Mouse (Mus musculus) left cerebral cortex, adult 18-20 months (tissue): ENCODE data around the gene Zbtb8a. TPM values are rescaled to one million over a fixed set of nuclear protein-coding genes. Genes with fewer than 3 reads are reported as not detected.
"Not testable (repeated sequence)": the region's sequence is repeated elsewhere in the genome, so short reads cannot be mapped to it uniquely, and the experiment has no call there.

ENCODE experiments used
- DNase-seq, 2 experiments: peaks; one replicate each; pipeline ENCODE4 v3.0.0; 2021 to 2022; ENCODE audit warnings: low spot score in 2 of 2, mixed read lengths in 1 of 2
- total RNA-seq, 2 experiments: library from RNA; stranded (reverse); gene quantifications; 2 replicates each; pipeline ENCODE4 v1.2.3; 2021

The Zbtb8a gene
- total RNA-seq, 2 experiments from 2014 or later, result 4.8 to 5.0 TPM

- no peak for DNase-seq
Measured at GRCm38 (mm10) chr4:129379805-129380204, 1.9 kb upstream of the Zbtb8a start.

DNA sequence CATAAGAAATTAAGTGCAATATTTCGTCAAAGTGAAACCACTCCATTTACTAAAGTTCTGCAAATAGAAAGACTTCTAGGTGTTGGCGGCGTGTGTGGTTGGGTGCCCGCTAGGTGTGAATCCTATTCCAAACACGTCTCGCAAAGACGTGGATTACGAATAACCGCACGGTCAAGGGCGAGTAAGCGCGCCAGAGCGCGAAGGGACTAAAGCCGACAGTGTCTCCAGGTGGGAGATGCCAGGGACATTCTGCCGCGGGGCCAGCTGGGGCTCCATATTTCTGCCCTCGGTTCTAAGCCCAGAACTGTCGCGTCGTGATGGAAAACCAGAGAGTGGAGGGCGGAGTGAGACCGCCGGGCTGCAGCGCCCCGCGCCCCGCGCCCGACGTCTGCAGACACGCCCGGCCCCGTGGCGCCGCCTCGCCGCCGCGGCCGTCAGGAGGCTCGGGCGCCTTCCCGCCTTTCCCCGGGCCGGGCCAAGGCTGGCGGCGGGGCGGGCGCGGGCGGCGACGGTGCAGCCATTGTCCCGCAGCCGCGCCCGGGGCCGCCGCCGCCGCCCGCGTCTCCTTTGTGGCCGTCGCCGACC, 863 bp downstream of the Zbtb8a start:
- DNase-seq, result peak; percentile 15 to 37

GRCm38 (mm10) chr4:129375821-129376220, 2.1 kb downstream of the Zbtb8a start:
- DNase-seq, result no peak

- DNase-seq, result no peak
Measured at GRCm38 (mm10) chr4:129375000-129375399, 2.9 kb downstream of the Zbtb8a start.

- no peak for DNase-seq
Measured at GRCm38 (mm10) chr4:129374219-129374755, 3.6 kb downstream of the Zbtb8a start.

- DNase-seq, result no peak
Measured at GRCm38 (mm10) chr4:129373202-129373976, 4.5 kb downstream of the Zbtb8a start.

DNA sequence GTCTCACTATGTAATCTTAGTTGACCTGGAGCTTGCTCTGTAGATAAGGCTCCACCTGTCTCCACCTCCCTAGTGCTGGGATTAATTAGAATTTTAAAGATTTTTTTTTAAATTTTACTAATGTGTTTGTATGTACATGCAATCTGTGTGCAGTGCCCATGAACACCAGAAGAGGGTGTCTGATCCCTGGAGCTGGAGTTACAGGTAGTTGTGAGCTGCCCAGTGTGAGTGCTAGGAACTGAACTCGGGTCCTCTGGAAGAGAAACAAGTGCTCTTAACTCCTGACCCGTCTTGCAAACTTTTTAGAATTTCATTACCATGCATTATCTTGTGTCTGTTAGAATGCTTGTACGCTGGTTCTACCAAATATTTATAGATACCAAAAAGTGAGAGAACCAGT, 6.5 kb downstream of the Zbtb8a start:
- no peak for DNase-seq

GRCm38 (mm10) chr4:129365224-129365623, 12.7 kb downstream of the Zbtb8a start:
- DNase-seq, result no peak

GRCm38 (mm10) chr4:129364379-129364778, 13.5 kb downstream of the Zbtb8a start:
- DNase-seq, result no peak

GRCm38 (mm10) chr4:129363463-129363862, 14.5 kb downstream of the Zbtb8a start:
- DNase-seq, result no peak

- no peak for DNase-seq
Measured at GRCm38 (mm10) chr4:129362771-129363170, 15.1 kb downstream of the Zbtb8a start.

GRCm38 (mm10) chr4:129362238-129362637, 15.7 kb downstream of the Zbtb8a start:
- not testable (repeated sequence) for DNase-seq

DNA sequence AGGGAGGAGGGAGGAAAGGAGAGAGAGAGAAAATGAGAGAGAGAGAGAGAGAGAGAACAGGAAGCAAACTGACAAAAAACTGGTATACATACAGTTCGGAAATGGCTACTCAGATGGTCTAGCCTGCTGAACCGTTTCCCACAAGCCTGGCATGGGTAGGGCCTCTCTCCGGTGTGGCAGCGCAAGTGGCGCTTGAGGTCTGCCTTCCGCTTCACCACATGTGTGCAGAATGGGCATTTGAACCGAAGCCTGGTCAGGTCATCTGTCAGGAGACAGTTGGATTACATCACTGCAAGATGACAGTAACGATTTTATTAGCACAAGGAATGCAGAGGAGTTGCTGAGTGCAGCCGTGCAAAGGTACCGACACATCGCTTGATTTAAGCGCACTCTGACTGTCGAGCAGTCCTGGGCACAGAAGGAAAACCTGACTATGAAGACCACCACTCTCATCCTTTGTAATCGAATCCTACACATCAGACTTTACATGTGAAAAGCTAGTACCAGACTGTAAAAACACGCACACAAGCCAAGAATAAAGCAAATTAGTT, 20.2 kb downstream of the Zbtb8a start:
- DNase-seq, result no peak

DNA sequence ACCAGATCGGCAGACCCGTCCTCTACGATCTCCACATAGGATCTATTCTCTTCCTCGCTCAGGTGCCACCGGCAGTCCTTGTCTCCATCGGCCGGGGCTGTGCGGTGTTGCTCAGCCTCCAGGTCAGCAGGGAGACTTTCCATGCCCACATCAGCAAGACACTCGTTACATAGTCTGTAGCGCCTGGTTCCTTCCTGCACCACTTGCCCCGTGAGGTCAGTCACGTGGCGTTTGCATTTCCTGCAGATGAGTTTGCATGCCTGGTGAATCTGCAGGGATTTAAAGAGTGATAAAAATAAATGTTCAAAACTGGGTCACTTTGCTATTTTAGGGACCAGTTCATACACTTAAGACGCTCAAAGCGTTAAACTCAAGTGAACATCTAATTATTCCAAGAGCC, 23.7 kb downstream of the Zbtb8a start:
- DNase-seq, result peak; percentile 9 to 10

DNA sequence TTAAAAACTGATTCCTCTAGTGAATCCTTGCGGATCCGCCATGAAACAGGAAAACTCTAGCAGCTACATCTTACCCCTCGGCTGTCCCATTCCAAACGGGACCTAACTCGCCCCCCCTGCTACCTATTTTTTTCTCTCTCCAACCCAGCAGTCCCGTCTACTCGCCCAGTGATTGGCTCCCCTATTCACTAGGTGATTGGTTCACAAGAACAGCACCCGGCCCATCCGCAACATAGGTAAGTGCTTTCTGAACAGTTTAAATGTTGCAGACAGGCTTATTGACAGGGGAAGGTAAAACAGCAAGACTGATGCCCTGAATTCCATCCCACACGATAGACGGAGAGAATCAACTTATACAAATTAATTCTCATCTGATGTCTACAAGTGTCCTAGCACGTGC, 24.7 kb downstream of the Zbtb8a start:
- DNase-seq, result no peak

GRCm38 (mm10) chr4:129351111-129351510, 26.8 kb downstream of the Zbtb8a start:
- DNase-seq, result peak; percentile 59 to 72

DNA sequence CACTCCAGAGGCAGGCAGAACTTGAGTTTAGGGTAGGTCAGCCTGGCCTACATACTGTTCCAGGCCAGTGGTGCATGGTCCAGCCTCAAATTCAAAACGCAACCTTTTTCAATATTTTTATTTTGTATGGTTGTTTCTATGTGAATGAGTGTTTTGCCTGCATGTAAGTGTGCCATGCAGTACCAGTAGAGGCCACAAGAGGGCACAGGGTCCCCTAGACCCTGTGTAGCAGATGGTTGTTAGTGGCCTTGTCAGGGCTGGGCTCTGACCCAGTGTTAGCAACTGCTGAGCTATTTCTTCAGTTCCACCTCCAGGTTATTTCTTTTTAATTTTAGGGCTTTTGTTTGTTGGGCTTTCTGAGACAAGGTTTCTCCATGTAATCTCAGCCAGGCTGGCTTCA, 27.3 kb downstream of the Zbtb8a start:
- peak; percentile 51 to 78 for DNase-seq

DNA sequence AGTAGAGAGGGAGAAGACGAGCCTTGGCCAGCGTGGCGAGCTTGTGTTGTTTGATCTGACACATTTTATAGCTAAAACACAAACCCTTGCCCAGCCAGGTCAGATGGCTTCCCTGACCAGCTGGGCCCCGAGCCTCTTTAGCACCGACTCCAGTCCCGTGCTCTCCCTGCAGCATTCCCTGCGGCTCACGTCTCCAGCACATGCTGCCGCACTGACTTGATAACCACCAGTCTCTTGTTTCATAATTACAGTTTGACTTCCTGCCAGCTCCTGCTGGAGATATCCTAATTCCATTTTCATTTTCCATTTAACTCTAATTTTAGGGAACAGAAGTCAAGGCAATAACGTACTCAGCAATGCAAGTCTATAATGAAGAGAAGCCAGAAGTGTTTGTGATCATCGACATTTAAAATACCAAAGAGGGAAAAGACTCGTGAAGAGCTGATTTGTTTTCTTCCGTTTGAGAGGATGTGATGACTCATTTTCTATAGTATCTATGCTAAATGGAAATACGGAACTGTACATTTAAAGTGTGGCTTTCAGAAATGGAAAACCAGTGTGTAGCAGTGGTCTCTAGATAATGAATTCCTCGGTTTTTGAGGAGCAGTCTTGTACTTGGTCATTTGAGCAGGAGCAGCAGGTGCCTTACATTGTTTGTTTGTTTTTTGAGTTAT, 31.3 kb downstream of the Zbtb8a start:
- DNase-seq, result peak; percentile 30 to 41

- no peak for DNase-seq
Measured at GRCm38 (mm10) chr4:129342705-129343104, 35.2 kb downstream of the Zbtb8a start.

- DNase-seq, result no peak
Measured at GRCm38 (mm10) chr4:129341888-129342287, 36.0 kb downstream of the Zbtb8a start.

DNA sequence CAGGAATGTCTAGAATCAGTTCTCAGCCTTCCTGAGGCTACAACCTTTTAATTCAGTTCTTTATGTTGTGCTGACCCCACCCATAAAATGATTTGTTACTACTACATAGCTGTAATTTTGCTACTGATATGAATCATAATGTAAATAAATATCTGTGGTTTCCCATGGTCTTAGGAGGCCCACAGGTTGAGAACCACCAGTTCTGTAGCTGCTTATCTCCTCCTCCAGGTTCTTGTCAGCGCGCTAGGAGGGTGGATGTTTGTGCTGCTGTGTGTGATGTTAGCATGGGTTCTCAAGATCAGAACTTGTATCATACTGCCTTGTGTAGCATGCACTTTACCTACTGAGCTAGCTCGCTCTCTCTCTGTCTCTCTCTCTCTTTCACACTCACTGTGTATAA, 38.2 kb downstream of the Zbtb8a start:
- DNase-seq, result no peak

- DNase-seq, result no peak
Measured at GRCm38 (mm10) chr4:129336291-129336690, 41.6 kb downstream of the Zbtb8a start.
